Mouse (Mus musculus) spleen, adult 2 months (tissue): Measurements from ENCODE around the gene 2410137M14Rik. TPM values are rescaled to one million over a fixed set of nuclear protein-coding genes. Genes with fewer than 3 reads are reported as not detected.

ENCODE experiments used
- DNase-seq, 2 experiments: peaks; one replicate each; pipeline versions ENCODE4 v3.0.0 to v3.0.0-alpha.2; 2012 to 2021; ENCODE audit warnings: low spot score in 2 of 2, low read depth in 1 of 2
- H3K27ac ChIP-seq: fragments of 200-500 bp; 2 replicates; pipeline ENCODE4 v1.5.1; 2012; ENCODE audit warnings: low read length, inconsistent platforms; ENCODE audit not compliant: insufficient read depth
- H3K27me3 ChIP-seq: fragments of 200-500 bp; 2 replicates; pipeline ENCODE4 v1.6.1; 2012; ENCODE audit warnings: mild to moderate bottlenecking, moderate library complexity, low read length, inconsistent platforms; ENCODE audit not compliant: control insufficient read depth, insufficient read depth
- H3K36me3 ChIP-seq: fragments of 200-500 bp; 2 replicates; pipeline ENCODE4 v1.6.1; 2012; ENCODE audit warnings: mild to moderate bottlenecking, low read length, inconsistent platforms; ENCODE audit not compliant: control insufficient read depth, insufficient read depth
- H3K4me1 ChIP-seq: fragments of 200-500 bp; 2 replicates; pipeline ENCODE4 v1.6.1; 2011; ENCODE audit warnings: inconsistent platforms; ENCODE audit not compliant: control insufficient read depth, insufficient read depth, insufficient read length
- H3K4me3 ChIP-seq: fragments of 200-500 bp; 2 replicates; pipeline ENCODE4 v1.5.1; 2011; ENCODE audit warnings: mild to moderate bottlenecking, inconsistent platforms; ENCODE audit not compliant: insufficient read depth, insufficient read length; ENCODE audit errors: extremely low read depth
- CTCF ChIP-seq: fragments of 200-500 bp; IDR thresholded peaks from 2 replicates; pipeline ENCODE4 v1.5.1; 2011; ENCODE audit warnings: mild to moderate bottlenecking, inconsistent platforms; ENCODE audit not compliant: insufficient read depth, insufficient read length, insufficient replicate concordance; ENCODE audit errors: extremely low read depth
- POLR2A ChIP-seq: fragments of 200-500 bp; IDR thresholded peaks from 2 replicates; pipeline ENCODE4 v1.6.1; 2011; ENCODE audit warnings: low read depth, low read length, inconsistent platforms
- WGBS: fragments of 180-500 bp; shearing (Covaris S2); methylation state at CpG from one replicate; pipeline ENCODE4 v1.1.7; 2018; 5-methylcytosine and 5-hydroxymethylcytosine counted together
- polyA plus RNA-seq: library from polyadenylated mRNA; depleted of rRNA; stranded (reverse); fragments of >200 nt; gene quantifications from 2 replicates; pipeline ENCODE4 v1.2.3, GENCODE M21; 2012

Gene 2410137M14Rik
- polyA plus RNA-seq, 1 experiment: not detected

DNA sequence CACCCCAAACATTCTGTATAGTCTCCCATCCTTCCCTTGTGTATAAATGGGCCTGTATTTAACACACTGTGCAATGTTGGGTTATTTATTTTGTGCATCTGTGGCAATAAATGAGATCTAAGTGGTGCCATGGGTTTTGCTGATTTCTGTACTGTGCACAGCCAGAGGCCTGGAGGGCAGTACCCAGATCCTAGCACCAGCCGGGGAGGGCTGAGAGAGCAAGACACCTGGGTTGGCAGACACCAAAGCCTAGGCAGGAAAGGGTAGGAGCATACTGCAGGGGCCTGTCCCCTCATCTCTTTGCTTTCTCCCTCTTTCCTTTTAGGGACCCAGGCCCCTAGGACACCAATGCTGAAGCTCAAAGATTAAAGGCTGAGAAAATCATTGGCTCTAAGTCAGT is 32.8 kb downstream of the 2410137M14Rik start:
- Histone ChIP-seq H3K27ac (no peak overlapping the region), H3K36me3 (peaks cover 12% of the 10 kb centered on the region), H3K4me3 (no peak overlapping the region), H3K27me3 (peaks cover 1% of the 10 kb centered on the region; the same call in 1 of the 2 replicates), H3K4me1 (peaks cover 3% of the 10 kb centered on the region; the same call in 1 of the 2 replicates)
- TF ChIP-seq POLR2A: no peak
- 93% methylated on average over 1 of the region's 1 CpGs for WGBS
- no peak for DNase-seq

- Histone ChIP-seq H3K4me1 (peaks cover 3% of the 10 kb centered on the region; the same call in 1 of the 2 replicates), H3K36me3 (peaks cover 12% of the 10 kb centered on the region), H3K27ac (no peak overlapping the region), H3K4me3 (peak overlapping the region; percentile 36), H3K27me3 (peaks cover 6% of the 10 kb centered on the region)
- WGBS: 3% methylated on average over 62 of the region's 62 CpGs
- DNase-seq: peak in 1 of 2 experiments; percentile 18
- no peak for TF ChIP-seq POLR2A
- no peak for TF ChIP-seq CTCF
Observed at GRCm38 (mm10) chr17:36947051-36947819, 33.8 kb downstream of the 2410137M14Rik start.

DNA sequence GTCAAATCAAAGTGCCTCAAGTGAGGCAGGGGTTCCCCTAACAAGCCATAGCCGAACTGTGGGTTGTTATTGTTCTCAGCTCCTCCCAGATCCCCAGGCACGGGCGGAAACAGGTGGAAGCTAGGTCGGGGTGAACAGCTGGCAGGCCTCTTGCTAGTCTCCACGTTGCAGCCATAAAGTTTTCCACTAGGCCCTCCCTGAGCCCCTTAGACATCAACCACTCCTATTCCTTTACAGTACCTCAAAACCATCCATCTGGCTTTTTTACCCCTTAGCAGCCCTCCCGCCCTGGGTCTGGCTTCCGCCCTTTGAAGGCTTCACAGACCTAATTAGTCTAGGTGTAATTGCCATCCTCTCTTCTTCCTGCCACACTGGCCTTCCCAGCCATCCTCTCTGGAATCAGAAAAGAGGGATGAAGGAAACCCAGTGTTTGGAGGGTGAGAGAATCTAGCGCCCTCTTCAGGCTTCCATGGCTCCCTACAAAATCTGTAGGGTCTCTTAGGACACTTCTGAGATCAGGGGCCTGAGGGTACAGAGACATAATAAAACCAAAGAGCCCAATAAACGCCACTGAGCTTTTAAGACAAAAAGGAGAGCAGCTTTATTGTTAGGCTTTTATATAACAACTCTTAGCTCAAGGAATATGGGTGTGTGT is 36.8 kb downstream of the 2410137M14Rik start:
- no peak for TF ChIP-seq POLR2A
- no peak for TF ChIP-seq CTCF
- H3K4me1 ChIP-seq: peaks cover 3% of the 10 kb centered on the region; the same call in 1 of the 2 replicates
- peaks cover 6% of the 10 kb centered on the region for H3K27me3 ChIP-seq
- no peak for DNase-seq
- no peak overlapping the region for H3K27ac ChIP-seq
- no peak overlapping the region for H3K4me3 ChIP-seq
- peaks cover 7% of the 10 kb centered on the region for H3K36me3 ChIP-seq
- 23% methylated on average over 9 of the region's 9 CpGs for WGBS

DNA sequence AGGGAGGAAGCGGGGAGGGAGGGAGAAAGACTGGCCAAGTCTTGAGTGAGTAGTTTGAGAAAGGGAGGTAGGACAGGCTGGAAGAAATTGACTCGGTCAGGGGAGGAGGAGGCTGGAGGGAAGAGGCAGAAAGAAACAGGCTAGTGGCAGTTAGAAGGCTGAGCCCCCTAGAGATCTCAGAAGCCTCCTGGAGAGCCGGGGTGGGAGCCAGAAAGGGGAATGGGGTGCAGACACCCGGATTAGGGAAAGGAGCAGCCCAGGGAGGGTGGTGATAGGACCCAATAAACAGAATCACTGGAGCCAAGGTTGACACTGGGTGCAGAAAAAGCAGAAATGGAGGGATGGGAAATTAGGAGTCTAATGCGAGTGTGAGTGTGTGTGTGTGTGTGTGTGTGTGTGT is 37.3 kb downstream of the 2410137M14Rik start:
- no peak for TF ChIP-seq CTCF
- no peak for TF ChIP-seq POLR2A
- peaks cover 6% of the 10 kb centered on the region for H3K27me3 ChIP-seq
- H3K4me3 ChIP-seq: no peak overlapping the region
- WGBS: 12% methylated on average over 5 of the region's 5 CpGs
- peaks cover 1% of the 10 kb centered on the region; the same call in 1 of the 2 replicates for H3K36me3 ChIP-seq
- no peak overlapping the region for H3K27ac ChIP-seq
- no peak for DNase-seq
- H3K4me1 ChIP-seq: peaks cover 3% of the 10 kb centered on the region; the same call in 1 of the 2 replicates

- Histone ChIP-seq H3K27ac (no peak within 1 kb of the TSS), H3K27me3 (peaks cover 6% of the 10 kb centered on the region), H3K4me3 (peak within 1 kb of the TSS; percentile 11; the same call in 1 of the 2 replicates), H3K36me3 (no peaks in the 10 kb centered on the region), H3K4me1 (peaks cover 3% of the 10 kb centered on the region; the same call in 1 of the 2 replicates)
- no peak for DNase-seq
- TF ChIP-seq CTCF: no peak
- no peak for TF ChIP-seq POLR2A
- WGBS: 3% methylated on average over 56 of the region's 59 CpGs
Observed at GRCm38 (mm10) chr17:36942791-36943471, 38.1 kb downstream of the 2410137M14Rik start, which contains the start of gene Rnf39. Rnf39 (plus strand) TSS chr17:36942918.

DNA sequence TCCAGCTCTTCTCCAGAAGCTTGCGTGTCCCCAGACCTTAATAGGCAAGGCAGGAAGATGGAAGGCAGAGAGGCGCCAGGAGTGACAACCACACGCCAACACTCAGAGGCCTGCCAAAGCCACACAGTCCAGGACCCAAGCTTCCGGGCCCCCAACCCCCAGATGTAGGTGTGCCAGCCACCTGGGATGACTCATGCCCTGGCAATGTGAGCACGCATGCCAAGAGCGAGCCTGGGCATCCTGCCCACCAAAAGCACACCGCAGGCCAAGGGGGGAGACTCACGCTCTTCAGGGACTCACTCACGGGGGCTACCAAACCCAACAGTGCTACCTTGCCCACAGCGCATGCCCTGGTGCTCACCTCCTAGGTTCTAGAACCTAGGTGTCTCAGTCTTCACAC is 38.6 kb downstream of the 2410137M14Rik start:
- Histone ChIP-seq H3K27me3 (peaks cover 6% of the 10 kb centered on the region), H3K4me3 (no peak overlapping the region), H3K4me1 (peaks cover 3% of the 10 kb centered on the region; the same call in 1 of the 2 replicates), H3K27ac (no peak overlapping the region), H3K36me3 (no peaks in the 10 kb centered on the region)
- no peak for TF ChIP-seq POLR2A
- no peak for TF ChIP-seq CTCF
- DNase-seq: no peak
- WGBS: 10% methylated on average over 10 of the region's 10 CpGs
